Mouse (Mus musculus) ES-Bruce4 (cell line): ENCODE measurements around the gene Foxp1.

Experiments
- CTCF ChIP-seq: IDR thresholded peaks from one replicate; pipeline ENCODE4 v1.8.1; 2011; ENCODE audit warnings: low read depth, low read length
- EP300 ChIP-seq: IDR thresholded peaks from 2 replicates; pipeline ENCODE4 v1.6.1; 2011; ENCODE audit warnings: low read depth, low read length; ENCODE audit not compliant: insufficient read depth

DNA sequence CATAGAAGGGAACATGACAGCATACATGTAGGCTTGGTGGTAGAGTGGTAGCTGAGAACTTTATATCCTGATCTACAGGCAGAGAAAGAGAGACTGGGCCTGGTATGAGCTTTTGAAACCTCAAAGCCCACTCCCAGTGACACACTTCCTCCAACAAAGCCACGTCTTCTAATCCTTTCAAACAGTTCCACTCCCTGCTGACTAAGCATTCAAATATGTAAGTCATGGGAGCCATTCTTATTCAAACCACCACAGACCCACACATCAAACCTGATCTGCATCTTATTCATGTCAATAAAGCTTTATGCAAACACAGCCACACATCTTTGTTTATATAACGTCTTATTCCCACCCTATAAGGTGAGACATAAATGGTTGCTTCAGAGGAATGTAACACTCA lies 646.1 kb downstream of the Foxp1 start:
- TF ChIP-seq CTCF (no peak), EP300 (no peak)
